Mouse (Mus musculus) embryo, embryonic 11 days (tissue): ENCODE measurements around the gene Tapbp.
"Not testable (repeated sequence)": the region's sequence is repeated elsewhere in the genome, so short reads cannot be mapped to it uniquely, and the experiment has no call there.

Experiments
- DNase-seq: peaks from one replicate; pipeline ENCODE4 v3.0.0-alpha.2; 2015

The Tapbp gene

DNA sequence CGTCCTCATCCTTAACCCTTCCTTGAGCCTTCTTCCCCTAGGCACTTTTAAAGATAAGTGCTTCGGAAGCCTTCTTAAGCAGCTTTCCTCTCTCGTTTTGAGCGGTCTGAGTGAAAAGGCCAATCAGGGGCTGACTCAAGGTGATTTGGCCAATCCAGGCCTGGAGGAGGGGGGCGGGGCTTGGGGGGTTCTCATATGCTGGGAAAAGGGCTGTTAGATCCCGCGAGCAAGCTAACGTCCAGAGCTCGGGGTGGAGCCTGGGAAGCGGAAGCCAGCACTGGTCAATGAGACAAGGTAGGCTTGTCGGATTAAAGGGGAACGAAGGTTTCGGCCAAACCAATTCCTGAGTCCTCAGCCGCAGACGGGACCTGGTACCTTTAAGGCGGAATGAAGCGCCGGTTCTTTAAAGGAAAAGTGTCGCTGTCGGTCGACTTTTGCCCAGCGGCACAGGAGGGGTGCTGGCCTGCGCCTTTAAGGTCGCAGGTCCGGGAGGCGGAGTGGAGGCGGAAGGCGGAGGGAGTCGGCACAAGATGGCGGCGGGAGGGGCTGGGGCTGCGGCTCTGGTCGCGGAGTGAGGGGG lies at the start of gene Tapbp, which contains the start of gene Zbtb22:
Gene Tapbp (plus strand): TSS at position 229 of the 580 bp plus-strand sequence.
Gene Zbtb22 (plus strand): TSS at position 234 of the 580 bp plus-strand sequence.
- DNase-seq, result peak; percentile 98

GRCm38 (mm10) chr17:33873537-33873936 lies 42.2 kb upstream of the Tapbp start, which contains the start of gene Gm7029:
Gene Gm7029 (plus strand): TSS chr17:33873837.
- DNase-seq, result not testable (repeated sequence)

- DNase-seq, result no peak
Measured at GRCm38 (mm10) chr17:33874411-33874810, 41.3 kb upstream of the Tapbp start.

DNA sequence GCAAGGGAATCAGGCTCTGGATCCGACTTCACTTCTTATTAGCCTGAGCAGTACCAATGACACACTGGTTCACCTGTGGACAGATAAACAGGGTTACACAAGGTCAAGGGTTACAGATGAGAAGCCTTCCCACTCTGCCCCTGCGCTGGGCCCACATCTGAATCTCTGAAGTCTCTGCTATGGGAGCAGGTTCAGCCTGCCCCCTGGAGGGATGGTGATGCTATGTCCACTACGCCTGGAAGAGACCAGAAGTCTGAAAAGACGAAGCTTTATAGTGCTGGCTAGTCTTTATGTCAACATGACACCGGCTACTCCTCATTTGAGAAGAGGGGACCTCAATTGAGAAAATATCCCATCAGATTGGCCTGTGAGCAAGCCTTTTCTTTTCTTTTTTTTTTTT lies 39.9 kb upstream of the Tapbp start:
- peak; percentile 20 for DNase-seq

DNA sequence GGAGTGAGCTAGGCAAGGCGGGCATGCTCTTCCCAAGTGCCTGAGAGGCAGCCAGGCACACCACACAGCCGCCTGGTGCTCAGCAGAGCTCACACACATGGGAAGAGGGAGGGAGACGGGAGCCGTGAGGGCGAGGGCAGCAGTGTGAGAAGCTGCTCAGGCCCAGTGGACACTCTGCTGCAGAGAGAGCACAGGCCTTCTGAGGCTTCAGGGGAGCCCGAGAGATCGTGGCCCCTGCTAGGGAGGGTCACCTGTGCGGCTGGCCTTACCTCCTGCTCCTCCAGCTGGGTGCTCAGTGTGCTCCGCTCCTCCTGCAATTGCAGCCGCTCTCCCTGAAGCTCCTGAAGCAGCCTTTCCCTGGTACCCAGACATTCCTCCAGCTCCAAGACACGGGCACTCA lies 31.4 kb upstream of the Tapbp start:
- not testable (repeated sequence) for DNase-seq

DNA sequence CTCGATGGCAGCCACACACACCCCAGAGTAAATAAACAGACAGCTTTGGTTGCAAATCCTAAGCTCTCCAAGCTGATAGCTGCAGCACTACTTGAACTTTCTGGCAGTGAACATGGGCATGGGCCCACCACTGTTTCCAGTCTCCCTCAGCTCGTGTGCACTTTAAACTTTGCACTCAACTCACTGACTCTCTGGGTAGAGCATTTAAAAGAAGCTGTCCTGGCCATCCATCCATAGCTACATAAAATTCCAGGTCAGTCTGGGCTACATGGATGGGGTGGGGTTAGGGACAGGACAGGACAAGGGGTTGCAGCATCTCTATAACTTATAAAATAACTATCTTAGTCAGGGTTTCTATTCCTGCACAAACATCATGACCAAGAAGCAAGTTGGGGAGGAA lies 27.9 kb upstream of the Tapbp start:
- not testable (repeated sequence) for DNase-seq

DNA sequence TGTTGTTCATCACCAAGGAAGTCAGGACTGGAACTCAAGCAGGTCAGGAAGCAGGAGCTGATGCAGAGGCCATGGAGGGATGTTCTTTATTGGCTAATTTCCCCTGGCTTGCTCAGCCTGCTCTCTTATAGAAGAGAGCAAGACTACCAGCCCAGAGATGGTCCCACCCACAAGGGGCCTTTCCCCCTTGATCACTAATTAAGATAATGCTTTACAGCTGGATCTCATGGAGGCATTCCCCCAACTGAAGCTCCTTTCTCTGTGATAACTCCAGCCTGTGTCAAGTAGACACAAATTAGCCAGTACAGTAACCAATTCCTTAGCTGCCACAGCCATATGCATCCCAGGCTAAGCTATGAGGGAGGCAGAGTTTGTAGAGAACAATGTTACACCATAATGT lies 27.5 kb upstream of the Tapbp start:
- not testable (repeated sequence) for DNase-seq

DNA sequence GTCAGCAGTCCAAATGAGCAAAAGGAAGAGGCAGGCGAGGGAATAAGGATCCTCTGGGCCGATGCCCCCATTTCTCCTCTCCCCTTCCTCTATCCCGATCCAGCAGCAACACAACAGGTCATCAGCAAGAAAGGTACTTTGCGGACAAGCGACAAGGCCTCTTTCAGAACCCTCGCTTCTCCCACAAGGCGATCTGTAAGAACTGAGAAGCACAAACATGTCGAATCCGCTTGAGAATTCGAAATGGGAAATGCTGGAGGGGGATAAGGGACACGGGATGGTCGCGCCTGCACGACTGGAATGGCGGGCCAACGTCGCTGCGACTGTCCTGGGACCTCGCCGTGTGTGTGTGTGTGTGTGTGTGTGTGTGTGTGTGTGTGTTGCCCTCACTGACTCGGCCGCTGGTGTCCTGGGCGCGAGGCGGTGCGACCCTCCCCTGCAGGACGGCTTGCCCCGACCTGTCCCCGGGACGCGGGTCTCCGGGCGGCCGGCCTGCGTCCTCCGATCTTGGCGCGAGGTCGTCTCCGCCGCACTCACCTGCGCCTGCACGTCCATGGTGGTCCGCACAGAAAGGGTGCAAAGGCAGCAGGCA lies 25.7 kb upstream of the Tapbp start:
- DNase-seq, result not testable (repeated sequence)

DNA sequence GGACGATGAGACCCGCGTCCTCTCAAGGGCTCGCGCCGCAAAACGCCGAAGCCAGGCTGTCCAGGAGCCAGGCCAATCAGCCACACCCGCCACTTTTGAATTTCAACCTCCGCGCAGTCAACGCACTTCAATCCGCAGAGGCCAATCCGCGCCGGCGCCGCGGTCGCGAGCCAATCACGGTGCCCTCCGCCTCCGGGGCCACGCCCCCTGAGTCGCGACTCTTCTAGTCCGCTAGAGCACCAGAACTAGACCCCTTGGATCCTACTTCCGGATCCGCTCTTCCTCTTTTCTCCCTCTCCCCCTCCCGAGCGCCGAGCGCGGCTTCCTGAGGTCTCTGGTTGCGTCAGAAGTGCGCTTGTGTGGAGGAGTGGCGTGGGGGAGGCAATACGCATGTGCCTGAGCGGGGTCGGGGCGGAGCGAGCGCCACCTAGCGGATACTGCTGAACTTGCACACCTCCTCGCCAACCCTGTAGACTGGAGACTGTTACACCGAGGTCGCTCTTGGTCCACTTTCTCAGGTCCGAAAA lies 25.1 kb upstream of the Tapbp start, which contains the start of gene Kifc1:
Gene Kifc1 (minus strand): TSS at position 129 of the 527 bp plus-strand sequence.
- DNase-seq, result peak; percentile 98

GRCm38 (mm10) chr17:33891357-33891756 lies 24.3 kb upstream of the Tapbp start:
- no peak for DNase-seq

GRCm38 (mm10) chr17:33891892-33892291 lies 23.8 kb upstream of the Tapbp start:
- not testable (repeated sequence) for DNase-seq

- no peak for DNase-seq
Measured at GRCm38 (mm10) chr17:33892429-33892828, 23.3 kb upstream of the Tapbp start.

DNA sequence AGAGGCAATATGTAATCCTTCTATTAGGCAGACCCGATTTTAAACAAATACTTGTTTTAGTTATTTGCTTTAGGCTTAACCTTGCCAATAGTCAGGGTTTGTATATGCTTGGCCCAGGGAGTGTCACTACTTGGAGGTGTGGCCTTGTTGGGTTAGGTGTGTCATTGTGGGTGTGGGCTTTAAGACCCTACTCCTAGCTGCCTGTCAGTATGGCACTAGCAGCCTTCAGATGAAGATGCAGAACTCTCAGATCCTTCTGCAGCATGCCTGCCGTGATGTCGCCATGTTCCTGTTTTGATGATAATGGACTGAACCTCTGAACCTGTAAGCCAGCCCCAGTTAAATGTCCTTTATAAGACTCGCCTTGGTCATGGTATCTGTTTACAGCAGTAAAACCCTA lies 22.7 kb upstream of the Tapbp start:
- DNase-seq, result not testable (repeated sequence)

GRCm38 (mm10) chr17:33897114-33897794 lies 18.4 kb upstream of the Tapbp start:
- peak; percentile 80 for DNase-seq

DNA sequence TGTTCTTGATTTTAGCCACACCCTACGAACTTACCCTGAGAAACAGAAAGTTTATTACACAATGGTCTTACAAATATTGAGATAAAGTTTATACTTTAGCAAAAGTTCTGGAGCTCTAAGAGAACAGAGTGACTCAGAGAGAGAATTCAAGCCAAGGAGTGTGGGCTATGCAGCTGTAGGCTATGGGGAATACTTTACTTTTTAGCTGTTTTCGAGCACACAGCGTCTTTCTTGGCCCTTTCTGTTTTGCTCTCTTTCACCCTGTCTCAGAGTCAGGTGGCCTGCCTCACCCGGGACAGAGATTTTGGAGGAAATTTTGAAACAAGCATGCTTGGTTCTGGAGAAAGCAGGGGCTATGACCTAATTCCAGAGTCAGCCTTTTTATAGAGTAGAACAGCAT lies 17.5 kb upstream of the Tapbp start:
- not testable (repeated sequence) for DNase-seq

DNA sequence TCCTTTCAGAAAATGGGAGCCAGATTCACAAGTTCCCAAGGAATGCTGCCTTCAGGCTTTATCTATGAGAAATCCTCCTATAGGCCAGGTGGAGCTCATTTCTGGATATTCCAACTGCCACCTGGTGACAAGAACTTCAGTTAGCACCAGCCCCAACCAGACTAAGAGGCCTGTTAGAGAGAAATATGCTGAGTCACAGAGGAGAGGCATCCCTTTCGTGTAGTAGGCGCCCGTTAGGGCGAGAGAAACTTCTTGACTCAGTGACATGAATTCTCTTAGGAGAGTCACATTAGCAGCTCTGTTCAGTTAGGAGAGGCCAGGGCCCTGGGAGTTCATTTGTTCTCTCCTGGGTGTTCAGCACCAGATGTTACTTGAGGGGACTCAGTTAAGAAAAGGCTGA lies 16.1 kb upstream of the Tapbp start:
- no peak for DNase-seq

- no peak for DNase-seq
Measured at GRCm38 (mm10) chr17:33900281-33900988, 15.3 kb upstream of the Tapbp start.

DNA sequence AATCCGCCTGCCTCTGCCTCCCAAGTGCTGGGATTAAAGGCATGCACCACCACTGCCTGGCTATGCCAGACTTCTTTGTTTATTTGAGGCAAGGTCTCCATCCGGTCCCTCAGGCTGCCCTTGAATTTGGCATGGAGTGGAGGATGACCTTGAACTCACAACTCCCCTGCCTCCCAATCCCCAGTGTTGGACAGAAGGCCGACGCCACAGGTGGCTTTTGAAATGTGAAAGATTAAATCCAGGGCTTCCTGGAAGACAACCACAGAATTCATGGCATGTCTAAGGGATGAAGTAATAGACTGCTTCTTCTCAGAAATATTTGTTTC lies 14.7 kb upstream of the Tapbp start:
- no peak for DNase-seq

GRCm38 (mm10) chr17:33901653-33902052 lies 14.0 kb upstream of the Tapbp start:
- no peak for DNase-seq

DNA sequence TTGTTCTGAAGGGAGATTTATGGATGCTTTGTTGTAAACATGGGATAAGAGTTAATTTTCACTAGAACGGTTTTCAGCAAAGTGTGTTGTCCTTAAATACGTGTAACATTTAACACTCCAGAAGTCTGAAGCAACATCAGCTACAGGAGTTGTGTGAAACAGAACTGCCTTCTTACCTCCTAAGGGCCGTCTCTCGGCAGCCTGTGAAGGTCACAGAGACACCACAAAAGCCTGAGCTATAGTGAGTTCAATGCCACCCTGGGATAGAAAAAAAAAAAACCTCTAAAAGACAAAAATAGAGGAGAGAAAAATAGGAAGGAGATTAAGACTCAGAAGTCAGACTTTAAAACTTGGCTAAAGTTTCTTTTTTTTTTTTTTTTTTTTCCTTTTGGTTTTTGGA lies 13.6 kb upstream of the Tapbp start:
- DNase-seq, result no peak

- no peak for DNase-seq
Measured at GRCm38 (mm10) chr17:33902491-33902890, 13.2 kb upstream of the Tapbp start.

DNA sequence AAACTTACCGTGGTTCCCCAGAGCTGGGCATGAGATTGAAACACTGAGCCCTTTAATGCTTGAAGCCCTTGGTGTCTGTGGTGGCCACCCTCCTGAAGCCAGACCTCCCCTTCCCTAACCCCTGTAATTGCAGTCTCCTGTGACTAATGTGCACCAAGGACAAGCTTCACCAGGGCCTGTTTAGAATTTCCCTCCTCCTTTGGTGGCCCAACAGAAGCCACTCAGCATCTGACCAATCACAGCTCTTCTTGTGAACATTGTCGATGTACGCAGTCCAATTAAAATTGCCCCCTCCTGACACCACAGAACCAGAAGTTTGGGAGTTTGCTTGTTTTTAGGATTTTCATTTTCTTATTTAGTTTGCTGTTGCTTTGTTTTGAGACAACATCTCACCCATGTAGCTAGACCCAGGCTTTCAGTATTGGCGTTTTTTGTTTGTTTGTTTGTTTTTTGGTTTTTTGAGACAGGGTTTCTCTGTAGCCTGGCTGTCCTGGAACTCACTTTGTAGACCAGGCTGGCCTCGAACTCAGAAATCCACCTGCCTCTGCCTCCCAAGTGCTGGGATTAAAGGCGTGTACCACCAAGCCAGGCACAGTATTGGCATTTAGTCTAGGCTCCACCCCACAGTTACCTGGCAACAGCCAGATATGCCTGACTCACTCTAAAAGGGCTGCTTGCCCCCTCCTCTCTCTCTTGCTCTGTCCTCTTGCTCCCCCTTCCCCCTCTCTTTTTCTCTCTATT lies 11.6 kb upstream of the Tapbp start:
- DNase-seq, result not testable (repeated sequence)
